Mouse (Mus musculus) heart, adult 2 months (tissue): ENCODE measurements at regions not wholly inside any gene's neighbourhood (a gene's known extent, or its start where the extent isn't known, plus 50 kb on each side); places are given as distances from the start of the nearest gene placed in this dataset.

ENCODE experiments used
- DNase-seq, 2 experiments: peaks; one replicate each; pipeline ENCODE4 v3.0.0; 2021
- H3K27ac ChIP-seq: fragments of 200-600 bp; 2 replicates; pipeline ENCODE4 v1.8.1; 2022
- H3K27me3 ChIP-seq: fragments of 200-500 bp; 2 replicates; pipeline ENCODE4 v1.6.1; 2012; ENCODE audit warnings: mild to moderate bottlenecking, low read length, inconsistent platforms, mixed read lengths; ENCODE audit not compliant: control insufficient read depth, insufficient read depth
- H3K36me3 ChIP-seq: fragments of 200-500 bp; 2 replicates; pipeline ENCODE4 v1.6.1; 2012; ENCODE audit warnings: low read length, inconsistent platforms; ENCODE audit not compliant: control insufficient read depth, insufficient read depth
- H3K4me1 ChIP-seq: fragments of 200-500 bp; 2 replicates; pipeline ENCODE4 v1.6.1; 2011; ENCODE audit warnings: low read length; ENCODE audit not compliant: control insufficient read depth, insufficient read depth
- H3K4me3 ChIP-seq: fragments of 200-600 bp; 2 replicates; pipeline ENCODE4 v1.8.1; 2022
- H3K79me2 ChIP-seq: fragments of 200-500 bp; replicated peaks from 2 replicates; pipeline ENCODE4 v1.6.1; 2012; ENCODE audit warnings: mild to moderate bottlenecking, inconsistent platforms, low read length, moderate library complexity, mixed read lengths; ENCODE audit not compliant: control insufficient read depth, insufficient read depth
- H3K9ac ChIP-seq: fragments of 200-500 bp; 2 replicates; pipeline ENCODE4 v1.6.1; 2012; ENCODE audit warnings: low read depth, mild to moderate bottlenecking, control low read depth, inconsistent platforms, low read length, mixed read lengths
- CTCF ChIP-seq: fragments of 200-600 bp; IDR thresholded peaks from 2 replicates; pipeline ENCODE4 v1.8.1; 2022; ENCODE audit warnings: antibody characterized with exemption, mild to moderate bottlenecking, moderate library complexity
- EP300 ChIP-seq: fragments of 200-500 bp; IDR thresholded peaks from 2 replicates; pipeline ENCODE4 v1.6.1; 2011; ENCODE audit warnings: low read depth, low read length, control low read depth; ENCODE audit not compliant: insufficient read depth
- POLR2A ChIP-seq: fragments of 200-500 bp; IDR thresholded peaks from 2 replicates; pipeline ENCODE4 v1.6.1; 2011; ENCODE audit warnings: mild to moderate bottlenecking, low read depth, low read length, control low read depth; ENCODE audit not compliant: insufficient read depth
- WGBS: fragments of 180-500 bp; shearing (Covaris S2); methylation state at CpG from one replicate; pipeline ENCODE4 v1.1.7; 2018; 5-methylcytosine and 5-hydroxymethylcytosine counted together
- intact Hi-C: fragments of 180-260 bp; cut with DNase I; formaldehyde crosslinking; loops from one replicate; pipeline ENCODE4 v1.15.1; 2025

GRCm38 (mm10) chr3:121618561-121618960 lies 52.0 kb upstream of the 4930432M17Rik start:
- WGBS, result 32% methylated on average over 2 of the region's 2 CpGs

GRCm38 (mm10) chr3:121618161-121618560 lies 52.4 kb upstream of the 4930432M17Rik start:
- no peak overlapping the region for H3K9ac ChIP-seq
- no peak overlapping the region for H3K27ac ChIP-seq
- intact Hi-C loops, result no loop called here
- no peak overlapping the region for H3K4me3 ChIP-seq
- H3K27me3 ChIP-seq, result no peaks in the 10 kb centered on the region
- no peak for TF ChIP-seq CTCF
- no peak for TF ChIP-seq POLR2A
- no peak for TF ChIP-seq EP300
- H3K4me1 ChIP-seq, result no peaks in the 10 kb centered on the region
- no peak for DNase-seq
- 75% methylated on average over 2 of the region's 2 CpGs for WGBS
- H3K36me3 ChIP-seq, result no peaks in the 10 kb centered on the region
- H3K79me2 ChIP-seq, result no peaks in the 10 kb centered on the region

More at GRCm38 (mm10) chr3:121618561-121618960, 52.0 kb upstream of the 4930432M17Rik start:
- H3K36me3 ChIP-seq, result no peaks in the 10 kb centered on the region
- no peak overlapping the region for H3K9ac ChIP-seq
- no peaks in the 10 kb centered on the region for H3K27me3 ChIP-seq
- intact Hi-C loops, result no loop called here
- H3K79me2 ChIP-seq, result no peaks in the 10 kb centered on the region
- H3K4me3 ChIP-seq, result no peak overlapping the region
- no peak for TF ChIP-seq POLR2A
- TF ChIP-seq EP300, result no peak
- no peak for TF ChIP-seq CTCF
- no peak for DNase-seq
- no peaks in the 10 kb centered on the region for H3K4me1 ChIP-seq
- H3K27ac ChIP-seq, result no peak overlapping the region

- DNase-seq, result no peak
- H3K27ac ChIP-seq, result no peak overlapping the region
- H3K4me3 ChIP-seq, result no peak overlapping the region
- no peaks in the 10 kb centered on the region for H3K4me1 ChIP-seq
- H3K36me3 ChIP-seq, result no peaks in the 10 kb centered on the region
- intact Hi-C loops, result no loop called here
- H3K9ac ChIP-seq, result no peak overlapping the region
- 59% methylated on average over 7 of the region's 7 CpGs for WGBS
- no peaks in the 10 kb centered on the region for H3K79me2 ChIP-seq
- TF ChIP-seq CTCF (no peak), EP300 (no peak), POLR2A (no peak)
- no peaks in the 10 kb centered on the region for H3K27me3 ChIP-seq
These were observed 53.2 kb upstream of the 4930432M17Rik start for GRCm38 (mm10) chr3:121617351-121617750.

GRCm38 (mm10) chr3:121616075-121616474 lies 54.5 kb upstream of the 4930432M17Rik start:
- no peaks in the 10 kb centered on the region for H3K4me1 ChIP-seq
- H3K27ac ChIP-seq, result no peak overlapping the region
- TF ChIP-seq CTCF, result no peak
- no peak for TF ChIP-seq POLR2A
- TF ChIP-seq EP300, result no peak
- no peaks in the 10 kb centered on the region for H3K27me3 ChIP-seq
- 93% methylated on average over 5 of the region's 5 CpGs for WGBS
- intact Hi-C loops, result no loop called here
- H3K79me2 ChIP-seq, result no peaks in the 10 kb centered on the region
- DNase-seq, result no peak
- no peak overlapping the region for H3K4me3 ChIP-seq
- H3K36me3 ChIP-seq, result no peaks in the 10 kb centered on the region
- no peak overlapping the region for H3K9ac ChIP-seq

- Histone ChIP-seq H3K4me1 (no peaks in the 10 kb centered on the region), H3K4me3 (no peak overlapping the region), H3K79me2 (no peaks in the 10 kb centered on the region), H3K36me3 (no peaks in the 10 kb centered on the region), H3K27ac (no peak overlapping the region), H3K9ac (no peak overlapping the region), H3K27me3 (no peaks in the 10 kb centered on the region)
- TF ChIP-seq POLR2A (no peak), CTCF (no peak), EP300 (no peak)
- WGBS, result 72% methylated on average over 7 of the region's 7 CpGs
- no peak for DNase-seq
- intact Hi-C loops, result no loop called here
These were observed 55.8 kb upstream of the 4930432M17Rik start for GRCm38 (mm10) chr3:121614741-121615140.

GRCm38 (mm10) chr3:121613224-121613623 lies 57.3 kb upstream of the 4930432M17Rik start:
- DNase-seq, result no peak
- Histone ChIP-seq H3K36me3 (no peaks in the 10 kb centered on the region), H3K79me2 (no peaks in the 10 kb centered on the region), H3K27ac (no peak overlapping the region), H3K4me3 (no peak overlapping the region), H3K27me3 (no peaks in the 10 kb centered on the region), H3K9ac (no peak overlapping the region), H3K4me1 (peaks cover 2% of the 10 kb centered on the region; the same call in 1 of the 2 replicates)
- intact Hi-C loops, result no loop called here
- no peak for TF ChIP-seq POLR2A
- TF ChIP-seq EP300, result no peak
- TF ChIP-seq CTCF, result no peak
- WGBS, result 80% methylated on average over 3 of the region's 3 CpGs
